ENCODE assay signal across 28 mouse cellular contexts in genomic region chr13:93518753-93519319, GRCm38 (mm10). TPM values are rescaled to one million over a fixed set of nuclear protein-coding genes. Genes with fewer than 3 reads are reported as not detected.
DNase-seq lines count a peak whose midpoint lies in the region; ATAC-seq and TF ChIP-seq lines count a peak whose summit lies in the region.
"Had no signal": no experiment of that assay in that cellular context is flagged by ENCODE, and none has a peak within 500 bp of the region (broad histone marks: within the 10 kb centered on the region; RNA-seq: fewer than 3 reads in every experiment).

No protein-coding gene starts in this region.

- peaks cover 8% of the 10 kb centered on the region for H3K4me1 ChIP-seq in hindbrain, embryonic 10.5 days (replicated peaks)
- H3K4me1 ChIP-seq in hindbrain, embryonic 16.5 days (ENCODE audit: control insufficient read depth, insufficient read depth, low read depth, low read length): no peaks in the 10 kb centered on the region
- H3K4me1 ChIP-seq in embryonic facial prominence, embryonic 13.5 days: peaks cover 23% of the 10 kb centered on the region
- H3K4me1 ChIP-seq in limb, embryonic 14.5 days (ENCODE audit: control insufficient read depth, insufficient read depth, low read length): peaks cover 24% of the 10 kb centered on the region
- no peaks in the 10 kb centered on the region for H3K4me1 ChIP-seq in intestine, postnatal 0 days (replicated peaks; ENCODE audit: control insufficient read depth, insufficient read depth, low read length)
- H3K4me1 ChIP-seq: intestine, embryonic 15.5 days; liver, embryonic 13.5 days; midbrain, embryonic 10.5 days had no signal

- H3K4me2 ChIP-seq in hindbrain, embryonic 16.5 days (ENCODE audit: low read length): no peak overlapping the region
- 0 out of 2 replicates have a peak overlapping the region, but pooled peaks have one; percentile 2 for H3K4me2 ChIP-seq in embryonic facial prominence, embryonic 13.5 days
- no peak overlapping the region for H3K4me2 ChIP-seq in limb, embryonic 14.5 days (replicated peaks; ENCODE audit: low read depth, low read length, severe bottlenecking)
- H3K4me2 ChIP-seq in intestine, postnatal 0 days (replicated peaks; ENCODE audit: low read depth): no peak overlapping the region
- H3K4me2 ChIP-seq: intestine, embryonic 15.5 days; liver, embryonic 13.5 days had no signal

- H3K36me3 ChIP-seq in hindbrain, embryonic 10.5 days: no peaks in the 10 kb centered on the region
- no peaks in the 10 kb centered on the region for H3K36me3 ChIP-seq in hindbrain, embryonic 16.5 days (ENCODE audit: control insufficient read depth, insufficient read depth, low read length)
- no peaks in the 10 kb centered on the region for H3K36me3 ChIP-seq in embryonic facial prominence, embryonic 13.5 days
- no peaks in the 10 kb centered on the region for H3K36me3 ChIP-seq in limb, embryonic 14.5 days (ENCODE audit: control insufficient read depth, insufficient read depth, low read length)
- no peaks in the 10 kb centered on the region for H3K36me3 ChIP-seq in intestine, postnatal 0 days (ENCODE audit: control insufficient read depth, insufficient read depth)
- H3K36me3 ChIP-seq: G1E; intestine, embryonic 15.5 days; liver, embryonic 13.5 days; midbrain, embryonic 10.5 days had no signal

- ATAC-seq in hindbrain, embryonic 16.5 days: no peak
- ATAC-seq in embryonic facial prominence, embryonic 13.5 days (ENCODE audit: insufficient number of reproducible peaks, insufficient read depth, low FRiP score, low TSS enrichment, low read depth): peak; percentile 65
- peak; percentile 84; the same call in 1 of the 2 replicates for ATAC-seq in limb, embryonic 14.5 days (ENCODE audit: low FRiP score, low read depth)
- ATAC-seq in intestine, postnatal 0 days: no peak
- ATAC-seq: forebrain, embryonic 14.5 days; hindbrain, postnatal 0 days; intestine, embryonic 15.5 days; Patski had no signal

- WGBS in hindbrain, embryonic 10.5 days: 64% methylated on average over 2 of the region's 2 CpGs
- 72% methylated on average over 2 of the region's 2 CpGs for WGBS in hindbrain, embryonic 16.5 days
- WGBS in embryonic facial prominence, embryonic 13.5 days: 11% methylated on average over 2 of the region's 2 CpGs
- WGBS in limb, embryonic 14.5 days: 30% methylated on average over 2 of the region's 2 CpGs
- 74% methylated on average over 2 of the region's 2 CpGs for whole genome bisulfite sequencing in intestine, postnatal 0 days

- H3K4me3 ChIP-seq in hindbrain, embryonic 10.5 days: no peak overlapping the region
- H3K4me3 ChIP-seq in hindbrain, embryonic 16.5 days (ENCODE audit: low read length): no peak overlapping the region
- no peak overlapping the region for H3K4me3 ChIP-seq in embryonic facial prominence, embryonic 13.5 days
- no peak overlapping the region for H3K4me3 ChIP-seq in limb, embryonic 14.5 days (replicated peaks; ENCODE audit: low read length)
- no peak overlapping the region for H3K4me3 ChIP-seq in intestine, postnatal 0 days (ENCODE audit: low read depth, low read length)
- H3K4me3 ChIP-seq: intestine, embryonic 15.5 days; liver, embryonic 13.5 days; midbrain, embryonic 10.5 days; myocyte had no signal

- peak; percentile 14 for DNase-seq in hindbrain, embryonic 10.5 days (ENCODE audit: low spot score)
- peak; percentile 51 for DNase-seq in embryo, embryonic 10.5 days (ENCODE audit: low spot score)
- peak; percentile 65 for DNase-seq in limb, embryonic 14.5 days (ENCODE audit: low spot score)
- DNase-seq in kidney, adult 18-20 months: no peak
- no peak for DNase-seq in thymus, postnatal 10 days (ENCODE audit: low spot score in 2 of 2)
- DNase-seq: adrenal gland, postnatal 10 days; cerebellum, adult 8-10 months; cerebellum, postnatal 36 days; gastrocnemius, postnatal 14 days; heart, postnatal 14 days; kidney, adult 9 months; kidney, postnatal 10 days; layer of hippocampus, postnatal 36 days; left cerebral cortex, postnatal 4 days; liver, embryonic 13.5 days; lung, adult 18-20 months; lung, postnatal 10 days; thymus, adult 2 months had no signal

- H3K27ac ChIP-seq in hindbrain, embryonic 10.5 days: no peak overlapping the region
- H3K27ac ChIP-seq in hindbrain, embryonic 16.5 days (ENCODE audit: low read depth, low read length): no peak overlapping the region
- H3K27ac ChIP-seq in embryonic facial prominence, embryonic 13.5 days: peak overlapping the region; percentile 74; the same call in 1 of the 2 replicates
- H3K27ac ChIP-seq in limb, embryonic 14.5 days (replicated peaks; ENCODE audit: low read depth, low read length): no peak overlapping the region
- no peak overlapping the region for H3K27ac ChIP-seq in intestine, postnatal 0 days (ENCODE audit: low read depth, low read length)
- H3K27ac ChIP-seq: hindbrain, postnatal 0 days; intestine, embryonic 15.5 days; liver, embryonic 13.5 days; midbrain, embryonic 10.5 days had no signal

- no peak overlapping the region for H3K9ac ChIP-seq in hindbrain, embryonic 16.5 days (ENCODE audit: low read depth, low read length)
- H3K9ac ChIP-seq in embryonic facial prominence, embryonic 13.5 days: no peak overlapping the region
- H3K9ac ChIP-seq in limb, embryonic 14.5 days (ENCODE audit: low read depth, low read length, severe bottlenecking): no peak overlapping the region
- H3K9ac ChIP-seq in intestine, postnatal 0 days (ENCODE audit: low read depth, low read length): no peak overlapping the region
- H3K9ac ChIP-seq: intestine, embryonic 15.5 days; liver, embryonic 13.5 days had no signal

- TF ChIP-seq POLR2A in limb, embryonic 14.5 days (IDR thresholded peaks at IDR 0.05; ENCODE audit: borderline replicate concordance, extremely low read depth, insufficient read depth, insufficient read length): no peak

- no peaks in the 10 kb centered on the region for H3K27me3 ChIP-seq in hindbrain, embryonic 10.5 days (ENCODE audit: insufficient read depth, poor library complexity, severe bottlenecking)
- no peaks in the 10 kb centered on the region for H3K27me3 ChIP-seq in hindbrain, embryonic 16.5 days (replicated peaks; ENCODE audit: control insufficient read depth, insufficient read depth, low read length)
- H3K27me3 ChIP-seq in embryonic facial prominence, embryonic 13.5 days: no peaks in the 10 kb centered on the region
- H3K27me3 ChIP-seq in limb, embryonic 14.5 days (ENCODE audit: control insufficient read depth, insufficient read depth, low read length): no peaks in the 10 kb centered on the region
- no peaks in the 10 kb centered on the region for H3K27me3 ChIP-seq in intestine, postnatal 0 days (replicated peaks; ENCODE audit: control insufficient read depth, insufficient read depth, low read length)
- H3K27me3 ChIP-seq: intestine, embryonic 15.5 days; liver, embryonic 13.5 days; Patski had no signal

- no peaks in the 10 kb centered on the region for H3K9me3 ChIP-seq in hindbrain, embryonic 10.5 days
- no peaks in the 10 kb centered on the region for H3K9me3 ChIP-seq in hindbrain, embryonic 16.5 days (ENCODE audit: control insufficient read depth, low read length)
- H3K9me3 ChIP-seq in embryonic facial prominence, embryonic 13.5 days: no peaks in the 10 kb centered on the region
- no peaks in the 10 kb centered on the region for H3K9me3 ChIP-seq in limb, embryonic 14.5 days (ENCODE audit: control insufficient read depth, low read length)
- no peaks in the 10 kb centered on the region for H3K9me3 ChIP-seq in intestine, postnatal 0 days (ENCODE audit: control insufficient read depth)
- H3K9me3 ChIP-seq: G1E; intestine, embryonic 15.5 days; liver, embryonic 13.5 days; midbrain, embryonic 10.5 days had no signal

- no peak for TF ChIP-seq CTCF in intestine, postnatal 0 days (IDR thresholded peaks at IDR 0.05; ENCODE audit: low read depth)

RNA-seq across cellular contexts. Expression of gene Jmy, which starts 19.2 kb away (rescaled TPM):
- 3.9 and 4.0 TPM in 2 replicates for polyA plus RNA-seq in hindbrain, embryonic 10.5 days (2016; fragmentation: Nextera tagmentation; extraction: Ambion mirVana)
- polyA plus RNA-seq in hindbrain, embryonic 16.5 days (2015; fragmentation: Nextera tagmentation; extraction: Ambion mirVana): 3.3 and 3.6 TPM in 2 replicates
- 6.3 and 7.5 TPM in 2 replicates for polyA plus RNA-seq in embryonic facial prominence, embryonic 13.5 days (2015; fragmentation: Nextera tagmentation; extraction: Ambion mirVana)
- 8.3 and 8.4 TPM in 2 replicates for polyA plus RNA-seq in limb, embryonic 14.5 days (2012; rRNA removed)
- polyA plus RNA-seq in limb, embryonic 14.5 days (2014; fragmentation: Nextera tagmentation; extraction: Ambion mirVana): 6.5 and 7.7 TPM in 2 replicates
- polyA plus RNA-seq in intestine, postnatal 0 days (2015; fragmentation: Nextera tagmentation; extraction: Ambion mirVana): 3.3 and 3.8 TPM in 2 replicates

Comparison
In these comparisons a context has a peak if more than half of its experiments do, and no peak if none do; other contexts are left out.
1. DNase-seq: peak in hindbrain, embryonic 10.5 days (single experiment), embryo, embryonic 10.5 days (single experiment) and limb, embryonic 14.5 days (single experiment); none in kidney, adult 18-20 months (single experiment) and thymus, postnatal 10 days (0 of 2).
2. ATAC-seq: peak in embryonic facial prominence, embryonic 13.5 days (single experiment) and limb, embryonic 14.5 days (single experiment); none in hindbrain, embryonic 16.5 days (single experiment) and intestine, postnatal 0 days (single experiment).